Mouse (Mus musculus) fibroblast of lung, adult 2 months (primary cell): ENCODE results near the gene Ccl22.

Experiments used
- DNase-seq: peaks from one replicate; pipeline ENCODE4 v3.0.0-alpha.2; 2011; ENCODE audit warnings: low read depth

Gene Ccl22

DNA sequence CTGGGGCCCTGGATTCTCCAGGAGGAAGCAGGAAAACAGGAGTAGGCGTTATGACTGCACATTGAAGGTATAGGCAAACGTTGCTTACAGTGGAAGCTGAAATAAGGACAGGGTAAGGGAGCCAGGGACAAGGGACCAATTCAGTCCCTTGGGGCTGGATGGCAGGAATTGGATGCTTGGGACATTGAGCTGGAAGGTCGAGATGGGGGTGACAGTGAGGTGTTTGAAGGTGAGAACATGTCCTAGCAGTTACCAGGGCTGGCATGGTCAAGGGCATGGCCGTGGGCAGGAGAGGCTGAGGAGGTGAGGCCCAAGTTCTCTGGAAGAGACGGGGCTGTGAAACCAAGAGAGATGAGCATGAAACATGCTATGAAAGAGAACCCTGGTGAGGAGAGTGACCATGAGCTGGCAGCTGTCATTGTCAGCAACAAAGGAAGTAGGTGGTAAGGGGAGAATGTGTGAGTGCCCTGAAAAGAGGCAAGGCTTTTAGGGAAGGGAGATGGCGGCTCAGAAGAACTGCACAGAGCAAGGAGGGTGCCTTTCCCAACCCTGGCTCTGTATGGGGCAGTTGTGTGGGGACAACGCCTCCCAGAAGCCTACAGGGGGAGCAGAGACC is 10.5 kb upstream of the Ccl22 start:
- no peak for DNase-seq

DNA sequence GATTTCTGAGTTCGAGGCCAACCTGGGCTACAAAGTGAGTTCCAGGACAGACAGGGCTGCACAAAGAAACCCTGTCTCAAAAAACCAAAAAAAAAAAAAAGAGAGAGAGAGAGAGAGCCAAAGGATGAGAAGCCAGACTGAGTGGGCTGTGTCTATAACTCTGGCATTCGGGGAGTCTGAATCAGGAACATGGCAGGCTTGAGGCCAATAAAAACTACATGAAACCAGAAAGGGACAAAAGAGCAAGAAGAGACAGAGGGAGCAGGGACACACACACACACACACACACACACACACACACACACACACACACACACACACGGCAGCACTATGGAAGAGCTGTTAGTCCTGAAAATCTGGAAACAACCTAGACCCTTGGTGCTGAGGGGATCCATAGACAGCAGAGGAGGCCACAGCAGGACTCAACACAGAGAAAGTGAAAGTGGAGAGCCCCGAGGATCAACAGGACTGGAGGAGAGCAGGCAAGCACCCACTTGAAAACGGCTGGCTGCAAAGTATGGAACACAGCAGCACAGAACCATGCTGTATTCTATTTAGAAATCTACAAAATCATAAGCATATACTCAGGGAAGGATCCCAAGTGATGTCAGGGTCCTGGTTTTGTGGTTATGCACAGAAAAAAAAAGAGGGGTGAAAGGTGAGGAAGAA is 9.8 kb upstream of the Ccl22 start:
- DNase-seq, result no peak

DNA sequence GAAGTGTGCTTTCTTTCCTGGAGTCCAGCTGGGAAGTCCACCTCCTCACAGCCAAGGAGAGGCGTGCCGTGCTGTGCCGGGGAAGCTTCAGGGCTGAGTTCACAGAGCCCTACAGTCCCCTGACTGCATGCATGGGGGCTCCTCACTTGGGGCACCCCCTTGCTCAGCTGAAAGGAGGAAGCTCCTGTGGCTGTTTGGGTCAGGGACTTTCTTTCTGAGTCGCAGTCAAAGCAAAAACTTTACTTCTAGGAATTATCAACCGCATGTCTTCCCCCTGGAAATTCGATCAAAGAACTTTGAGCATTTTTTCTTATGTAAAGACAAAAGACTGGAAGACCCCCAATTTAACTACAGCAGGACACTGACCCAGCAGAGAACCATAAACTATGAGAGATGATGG is 5.6 kb upstream of the Ccl22 start:
- DNase-seq, result no peak

DNA sequence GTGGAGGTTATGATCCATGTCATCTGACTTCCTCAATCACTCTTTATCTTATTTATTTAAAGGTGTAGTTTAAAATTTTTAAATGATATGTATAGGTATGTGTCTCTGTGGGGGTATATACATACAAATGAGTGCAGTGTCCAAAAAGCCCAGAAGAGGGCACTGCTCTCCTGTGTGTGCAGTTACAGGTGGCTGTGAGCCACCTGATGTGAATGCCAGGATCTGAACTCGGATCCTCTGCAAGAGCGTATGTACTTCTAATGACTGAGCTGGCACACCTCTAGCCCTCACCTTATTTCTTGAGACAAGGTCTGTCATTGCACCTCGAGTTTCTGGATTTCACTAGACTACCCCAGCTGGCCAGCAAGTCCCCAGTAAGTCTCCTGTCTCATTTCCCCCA is 4.8 kb upstream of the Ccl22 start:
- DNase-seq, result no peak

DNA sequence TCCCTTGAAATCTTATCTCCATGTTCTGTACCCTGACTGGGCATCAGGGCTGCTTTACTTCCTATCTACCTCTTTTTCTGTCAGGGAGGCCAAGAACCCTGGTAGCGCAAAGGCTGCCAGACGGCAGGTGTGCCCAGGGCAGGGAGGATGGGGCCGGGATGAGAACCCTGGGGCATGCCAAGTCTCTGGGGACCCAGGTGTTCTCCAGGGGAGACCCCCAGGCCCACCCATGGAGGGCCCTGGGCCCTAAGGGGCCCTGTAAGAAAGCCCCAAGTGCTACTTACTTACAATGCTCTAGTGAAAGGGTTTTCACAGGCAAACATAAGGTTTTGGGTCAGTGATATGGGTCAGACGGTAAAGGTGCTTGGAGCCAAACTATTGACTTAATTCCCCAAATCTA is 3.7 kb upstream of the Ccl22 start:
- no peak for DNase-seq

DNA sequence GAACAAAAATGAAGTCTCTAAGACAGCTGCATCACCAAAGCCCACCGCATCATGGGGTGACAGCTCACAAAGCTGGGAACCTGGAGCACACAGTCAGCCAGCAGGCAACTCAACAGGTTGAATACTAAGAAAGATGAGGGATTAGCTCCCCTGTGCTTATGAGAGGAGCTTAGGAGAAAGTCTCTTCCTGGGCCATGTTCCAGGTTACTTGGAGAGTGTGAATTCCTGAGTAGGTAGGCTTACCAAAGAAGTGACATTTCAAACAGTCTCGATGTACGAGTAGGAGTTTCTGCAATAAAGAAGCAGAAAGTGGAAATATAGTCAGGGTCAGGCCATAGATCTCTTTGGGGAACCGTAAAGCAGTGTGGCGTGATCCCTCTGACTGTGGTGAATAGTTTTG is 906 bp upstream of the Ccl22 start:
- DNase-seq, result no peak

DNA sequence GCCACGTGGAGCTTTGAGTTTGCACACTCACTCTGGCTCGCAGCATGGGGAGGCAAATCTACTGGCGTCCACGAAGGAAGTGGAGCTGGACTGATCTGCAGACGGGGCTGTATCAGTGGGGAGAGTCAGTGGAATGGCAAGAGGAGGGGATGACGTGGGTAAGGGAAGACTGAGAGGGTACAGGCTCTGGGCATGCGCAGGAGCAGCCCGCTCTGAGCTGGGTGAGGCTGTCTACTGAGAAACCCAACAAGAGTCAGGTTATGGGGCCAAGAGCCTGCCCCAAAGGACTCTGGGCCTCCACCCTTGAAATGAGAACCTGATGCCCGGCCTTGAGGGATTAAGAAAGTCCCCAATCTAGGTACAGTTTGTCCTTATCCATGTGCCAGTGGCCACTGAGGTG is 418 bp upstream of the Ccl22 start:
- no peak for DNase-seq

DNA sequence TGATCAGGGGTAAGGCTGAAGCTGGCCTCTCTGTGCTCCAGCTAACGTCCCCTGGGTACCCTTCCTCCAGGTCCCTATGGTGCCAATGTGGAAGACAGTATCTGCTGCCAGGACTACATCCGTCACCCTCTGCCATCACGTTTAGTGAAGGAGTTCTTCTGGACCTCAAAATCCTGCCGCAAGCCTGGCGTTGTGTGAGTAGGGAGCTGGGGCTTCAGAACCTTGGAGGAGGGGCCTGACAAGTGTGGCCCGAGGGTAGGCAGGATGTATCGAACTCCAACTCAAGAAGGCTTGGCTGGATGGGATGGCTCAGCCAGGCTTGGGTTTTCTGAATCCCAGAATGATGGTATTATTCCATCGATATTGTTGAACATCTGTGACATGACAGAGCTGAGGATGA is 1.4 kb downstream of the Ccl22 start:
- DNase-seq, result no peak

DNA sequence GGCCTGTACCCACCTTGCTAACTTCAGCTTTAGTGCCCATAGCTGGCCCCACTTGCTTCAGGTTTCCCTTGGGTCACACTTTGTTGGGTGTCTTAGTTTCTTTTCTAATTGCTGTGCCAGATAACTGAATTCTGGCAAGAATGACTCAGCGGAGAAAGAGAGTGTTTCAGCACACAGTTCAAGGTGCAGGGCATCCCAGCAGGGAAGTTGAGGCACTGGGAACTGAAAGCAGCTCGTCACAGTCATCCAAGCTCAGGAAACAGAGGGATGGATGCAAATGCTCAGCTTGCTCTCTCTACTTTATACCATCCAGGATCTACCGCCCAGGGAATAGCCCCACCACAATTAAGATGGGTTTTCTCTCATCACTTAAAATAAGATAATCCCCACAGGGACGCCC is 3.0 kb downstream of the Ccl22 start:
- DNase-seq, result no peak

DNA sequence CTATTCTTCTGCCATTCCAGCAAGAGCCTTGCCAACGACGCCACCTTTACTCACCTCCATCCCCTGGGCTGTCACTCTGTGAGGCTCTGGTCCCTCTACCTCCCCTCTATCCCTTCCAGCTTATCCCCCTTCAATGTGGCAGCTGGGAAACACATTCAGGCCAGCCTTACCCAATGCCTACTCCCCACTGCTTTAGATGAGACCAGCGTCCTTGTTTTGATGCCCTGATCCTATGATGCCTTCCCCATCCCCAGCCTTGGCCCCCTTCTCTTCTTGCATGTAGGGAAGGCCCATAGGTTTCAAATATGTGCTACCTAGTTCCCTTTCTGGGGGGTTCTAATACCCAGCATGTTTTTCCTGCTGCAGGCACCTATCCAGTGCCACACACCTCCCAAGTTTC is 4.6 kb downstream of the Ccl22 start:
- DNase-seq, result no peak

DNA sequence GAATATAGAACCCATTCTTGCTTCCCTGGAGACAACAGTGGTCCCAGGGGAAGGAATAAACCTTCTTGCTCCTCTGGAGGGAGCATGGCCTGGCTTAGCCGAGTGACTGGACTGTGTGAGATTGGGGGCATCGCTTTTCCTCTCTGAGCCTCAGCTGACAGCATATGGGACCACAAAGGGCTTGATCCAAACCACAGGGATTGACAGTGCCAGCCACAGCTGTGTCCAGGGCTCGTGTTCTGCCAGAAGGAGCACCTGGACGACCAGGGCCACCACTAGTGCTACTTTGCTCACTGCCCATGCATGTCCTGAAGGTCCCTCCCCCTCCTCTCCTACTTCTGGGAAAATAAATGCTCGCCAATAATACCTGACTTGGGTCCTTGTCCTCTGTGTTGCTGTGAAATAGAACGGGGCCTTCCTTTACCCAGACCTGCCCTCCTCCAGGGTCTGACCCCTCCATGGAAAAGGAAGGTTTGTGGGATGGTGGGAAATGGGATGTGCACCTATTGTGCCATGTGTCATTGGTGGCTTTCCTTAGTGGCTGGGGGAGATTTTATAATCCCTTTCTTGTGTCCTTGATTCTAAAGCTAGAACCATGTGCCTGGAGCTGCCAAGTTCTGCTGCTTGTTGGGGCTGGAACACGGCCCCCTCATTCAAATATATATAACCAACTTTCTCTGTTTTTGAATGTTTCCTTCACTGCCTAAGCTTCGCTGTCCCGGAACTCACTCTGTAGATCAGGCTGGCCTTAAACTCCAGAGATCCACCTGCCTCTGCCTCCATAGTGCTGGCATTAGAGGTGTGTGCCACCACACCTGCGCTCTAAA is 5.8 kb downstream of the Ccl22 start:
- no peak for DNase-seq

DNA sequence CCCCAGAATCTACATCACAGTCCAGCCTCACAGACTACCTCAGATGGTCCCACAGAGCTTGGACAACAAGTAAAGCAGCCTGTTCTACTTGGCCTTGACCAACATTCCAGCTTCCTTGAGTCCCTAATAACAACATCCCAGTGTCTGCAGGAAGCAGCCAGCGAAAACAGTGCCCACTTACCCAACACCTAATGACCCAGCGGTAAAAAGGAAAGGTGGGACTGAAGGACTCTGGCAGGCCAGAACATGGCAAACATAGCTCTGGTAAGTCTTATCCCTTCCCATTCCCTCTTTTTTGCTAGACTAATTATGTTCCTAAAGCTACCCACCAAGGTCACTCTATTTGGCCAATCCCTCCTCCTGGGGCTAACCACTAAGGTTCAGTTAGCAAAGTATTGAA is 8.6 kb downstream of the Ccl22 start:
- no peak for DNase-seq

DNA sequence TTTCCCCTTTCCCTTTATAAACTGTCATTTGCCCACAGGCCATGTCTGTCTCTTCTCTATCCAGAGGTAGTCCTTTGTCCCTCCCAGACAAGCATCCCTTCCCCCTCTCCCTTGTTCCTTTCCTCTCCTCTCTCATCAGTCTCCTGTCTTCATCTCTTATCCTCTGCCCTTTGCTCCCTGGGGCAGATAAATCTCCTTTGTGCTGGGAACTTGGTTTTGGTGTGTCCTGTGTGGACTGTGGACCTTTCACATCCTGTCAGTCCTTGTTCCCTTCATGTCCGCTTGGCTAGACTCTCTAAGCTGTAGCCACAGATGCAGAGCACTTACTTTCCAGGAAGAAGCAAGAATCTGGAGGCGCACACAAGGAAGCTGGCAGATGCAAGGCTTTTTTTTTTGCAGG is 9.1 kb downstream of the Ccl22 start:
- DNase-seq, result no peak

DNA sequence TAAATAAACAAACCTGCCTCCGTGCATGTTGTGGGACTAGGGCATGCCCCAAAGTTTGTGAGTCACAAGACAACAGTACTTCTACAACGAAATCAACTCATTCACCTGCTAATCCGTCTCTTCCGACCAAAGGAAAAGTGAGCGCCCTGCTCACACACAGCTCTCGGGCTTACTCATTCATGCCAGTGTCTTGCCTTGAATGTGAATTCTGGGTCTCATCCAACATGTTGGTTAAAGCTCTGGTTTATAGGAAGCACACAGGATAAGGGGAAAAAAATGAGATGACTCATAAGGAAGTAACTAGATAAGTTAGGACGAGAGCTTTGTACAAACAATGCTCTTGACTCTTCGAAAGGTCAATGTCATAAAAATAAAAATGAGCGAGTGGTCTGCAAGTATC is 21.6 kb downstream of the Ccl22 start:
- DNase-seq, result no peak

DNA sequence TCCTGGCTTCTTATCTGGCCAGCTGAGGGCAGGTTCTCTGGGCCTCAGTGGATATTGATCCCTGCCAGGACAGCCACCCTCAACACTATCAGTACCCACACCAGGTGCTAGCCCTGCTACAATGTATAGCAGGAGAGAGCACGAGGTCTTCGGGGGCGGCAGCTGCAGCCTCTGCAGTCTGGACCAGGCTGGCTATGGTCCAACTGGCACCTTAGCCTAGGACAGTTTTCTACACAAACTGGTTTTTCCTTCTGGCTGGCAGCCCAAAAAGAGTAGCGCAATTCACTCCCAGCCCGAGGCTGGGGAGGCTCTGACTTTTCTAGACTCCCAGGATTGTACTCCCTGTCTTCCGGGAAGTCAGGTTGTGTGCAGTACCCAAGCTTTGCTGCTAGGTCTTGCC is 25.6 kb downstream of the Ccl22 start:
- DNase-seq, result no peak

DNA sequence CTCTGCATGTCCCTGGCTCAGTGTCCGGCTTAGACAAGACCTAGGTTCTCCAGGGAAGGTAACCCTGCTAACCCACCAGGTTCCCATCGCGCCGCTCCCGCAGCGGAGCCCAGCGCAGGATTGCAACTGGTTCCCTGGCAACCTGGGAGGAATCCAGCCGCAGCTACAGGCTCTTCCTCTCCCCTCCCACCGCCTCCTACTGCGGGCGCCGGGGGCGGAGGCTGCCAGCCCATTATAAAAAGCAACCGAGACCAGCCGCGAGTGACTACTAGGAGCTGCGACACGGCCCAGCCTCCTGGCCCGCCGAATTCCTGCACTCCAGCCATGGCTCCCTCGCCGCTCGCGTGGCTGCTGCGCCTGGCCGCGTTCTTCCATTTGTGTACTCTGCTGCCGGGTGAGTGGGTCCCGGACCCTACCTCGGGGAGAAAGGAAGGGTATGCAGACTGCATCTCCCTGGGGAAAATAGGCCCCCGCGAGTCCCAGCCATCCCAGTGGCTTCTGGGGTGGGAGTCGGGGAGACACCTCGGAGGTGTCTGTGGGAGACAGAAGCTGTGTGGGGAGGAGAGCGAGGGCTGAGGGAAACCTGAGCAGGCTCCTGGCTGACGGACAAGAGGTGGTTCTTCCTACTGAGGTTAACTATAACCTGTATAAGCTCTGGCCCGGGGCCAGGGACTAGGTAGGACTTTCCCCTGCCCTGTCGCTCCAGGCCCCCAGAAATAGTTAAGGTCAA is 26.7 kb downstream of the Ccl22 start, which contains the start of gene Cx3cl1:
Gene Cx3cl1, plus strand, starts transcription at position 69 of the 730 bp plus-strand sequence.
- DNase-seq, result peak; percentile 63

DNA sequence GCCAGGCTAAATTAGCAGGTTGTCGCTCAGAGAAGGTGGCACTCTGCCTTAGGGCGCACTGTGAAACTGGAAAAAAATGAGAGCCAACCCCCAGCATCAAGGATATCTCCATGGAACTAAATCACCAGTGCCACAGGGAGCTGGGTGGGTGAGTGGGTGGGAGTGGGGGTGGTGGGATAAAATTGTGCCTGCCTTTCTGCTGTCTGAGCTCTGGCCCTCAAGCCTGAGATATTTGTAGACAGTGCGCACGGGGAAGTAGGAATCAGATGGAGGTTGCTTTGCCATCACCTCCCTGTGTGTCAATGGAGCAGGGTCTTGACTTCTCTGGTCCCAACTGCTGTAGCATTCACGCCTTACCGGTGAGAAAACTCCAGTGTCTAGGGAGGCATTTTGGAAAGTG is 27.7 kb downstream of the Ccl22 start:
- DNase-seq, result no peak

DNA sequence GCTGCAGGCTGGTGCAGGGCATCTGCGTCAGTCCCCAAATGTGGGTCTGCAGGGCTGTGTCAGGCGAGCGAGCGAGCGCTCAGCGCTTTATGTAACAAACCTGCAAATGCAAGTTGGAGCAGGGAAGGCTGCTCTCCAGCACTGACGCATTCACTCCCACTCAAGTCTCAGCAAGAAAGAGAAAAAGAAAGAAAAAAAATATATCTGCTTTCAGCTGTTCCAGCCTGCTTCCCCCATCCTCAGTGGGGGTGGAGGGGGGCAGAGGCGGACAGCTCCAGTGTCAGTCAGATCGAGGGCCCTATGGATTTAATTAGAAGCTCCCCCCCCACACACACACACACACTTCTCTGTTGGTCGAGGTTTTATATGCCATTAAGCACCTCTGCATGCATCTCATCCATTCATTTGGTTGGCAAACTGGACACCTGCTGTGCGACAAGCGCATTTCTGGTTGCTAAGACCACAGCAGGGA is 28.3 kb downstream of the Ccl22 start:
- DNase-seq, result no peak

DNA sequence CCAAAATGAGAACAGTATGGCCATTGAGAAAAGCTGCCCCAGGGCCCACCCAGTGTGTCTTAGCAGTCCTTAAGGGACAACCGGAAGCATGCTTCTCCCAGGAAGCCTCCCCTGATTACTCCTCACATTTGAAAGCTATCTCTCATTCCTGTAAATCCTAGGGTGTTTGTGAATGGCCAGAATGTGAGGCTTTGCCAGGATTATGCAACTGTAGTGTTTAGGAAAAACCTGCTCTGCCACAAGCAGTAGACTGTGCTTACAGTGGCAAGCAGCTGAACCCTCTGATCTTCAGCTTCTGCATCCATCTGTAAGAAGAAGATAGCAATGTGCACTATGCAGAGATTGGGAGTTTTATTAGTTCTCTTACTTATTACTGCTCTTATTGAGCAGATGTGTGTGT is 29.2 kb downstream of the Ccl22 start:
- no peak for DNase-seq

DNA sequence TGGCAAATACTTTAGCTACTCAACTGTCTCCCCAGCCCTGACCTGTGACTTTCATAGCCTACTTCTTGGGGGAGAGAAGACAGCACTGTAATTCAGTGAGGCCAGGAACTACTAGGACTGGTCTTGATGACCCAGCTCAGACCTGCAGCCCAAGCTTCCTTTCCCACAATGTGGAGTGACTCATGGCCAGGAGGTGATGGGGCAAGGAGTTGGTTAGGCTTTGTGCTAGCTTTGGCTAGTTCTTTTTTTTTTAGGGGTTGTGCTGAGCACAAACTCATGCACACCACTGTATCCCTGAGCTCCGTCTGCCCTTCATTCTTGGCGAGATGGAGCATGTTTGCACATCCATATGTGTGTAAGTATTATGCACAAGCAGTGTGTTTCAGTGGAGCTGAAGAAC is 31.0 kb downstream of the Ccl22 start:
- DNase-seq, result peak; percentile 69

DNA sequence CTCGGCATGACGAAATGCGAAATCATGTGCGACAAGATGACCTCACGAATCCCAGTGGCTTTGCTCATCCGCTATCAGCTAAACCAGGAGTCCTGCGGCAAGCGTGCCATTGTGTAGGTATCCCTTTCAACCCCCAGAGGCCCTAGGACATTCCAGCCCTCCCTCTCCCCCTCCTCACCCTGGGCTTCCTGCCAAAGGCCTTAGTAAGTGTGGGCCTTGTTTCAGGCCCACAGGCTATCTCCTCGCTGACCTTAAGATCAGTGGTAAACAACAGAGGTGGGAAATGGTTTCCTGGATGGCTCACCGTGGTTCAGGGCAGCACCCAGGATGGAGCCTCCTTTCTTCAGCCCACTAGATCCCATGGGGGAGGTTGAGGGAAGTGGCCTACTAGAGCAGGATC is 32.6 kb downstream of the Ccl22 start:
- no peak for DNase-seq

DNA sequence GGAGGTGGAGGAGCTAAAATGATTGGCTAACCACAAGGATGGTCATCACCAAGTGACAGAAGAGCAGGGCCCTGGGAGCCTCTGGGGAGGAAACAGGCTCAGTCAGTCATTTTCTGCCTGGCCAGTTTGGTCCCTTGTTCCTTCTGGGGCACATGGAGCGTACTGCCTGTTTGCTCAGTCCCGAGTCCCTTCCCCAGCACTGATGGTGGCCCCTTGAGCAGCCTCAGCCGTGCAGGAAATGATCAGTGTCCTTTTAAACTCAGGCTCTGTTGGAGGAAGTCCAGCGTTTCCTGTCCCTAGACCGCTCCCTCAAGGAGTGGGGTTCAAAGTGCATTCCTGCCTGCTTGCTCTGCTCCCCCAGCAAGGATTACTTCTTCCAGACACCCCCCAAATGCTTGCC is 33.1 kb downstream of the Ccl22 start:
- no peak for DNase-seq
